Mouse (Mus musculus) kidney, embryonic 14.5 days (tissue): Measurements from ENCODE around the gene Plb1. TPM values are rescaled to one million over a fixed set of nuclear protein-coding genes. Genes with fewer than 3 reads are reported as not detected.

Experiments
- ATAC-seq: fragments of 200-750 bp; cut with Nextera tagmentation; 2 replicates; pipeline ENCODE4 v1.8.0; 2017; ENCODE audit warnings: moderate number of reproducible peaks, mild to moderate bottlenecking, moderate TSS enrichment, moderate library complexity; ENCODE audit not compliant: low FRiP score, low TSS enrichment
- H3K27ac ChIP-seq: fragments of 300-500 bp; sonication (generic); 2 replicates; pipeline ENCODE4 v1.5.1; 2014; ENCODE audit warnings: low read depth, mild to moderate bottlenecking, low read length, moderate library complexity, mixed read lengths
- H3K27me3 ChIP-seq: fragments of 300-500 bp; sonication (generic); 2 replicates; pipeline ENCODE4 v1.6.1; 2014; ENCODE audit warnings: mild to moderate bottlenecking, low read length; ENCODE audit not compliant: control insufficient read depth, insufficient read depth
- H3K36me3 ChIP-seq: fragments of 300-500 bp; sonication (generic); 2 replicates; pipeline ENCODE4 v1.6.1; 2014; ENCODE audit warnings: low read length, mixed read lengths; ENCODE audit not compliant: control insufficient read depth, insufficient read depth
- H3K4me1 ChIP-seq: fragments of 300-500 bp; sonication (generic); 2 replicates; pipeline ENCODE4 v1.6.1; 2014; ENCODE audit warnings: low read length, mixed read lengths; ENCODE audit not compliant: control insufficient read depth, insufficient read depth
- H3K4me2 ChIP-seq: fragments of 300-500 bp; sonication (generic); replicated peaks from 2 replicates; pipeline ENCODE4 v1.6.1; 2014; ENCODE audit warnings: low read depth, mild to moderate bottlenecking, low read length
- H3K4me3 ChIP-seq: fragments of 300-500 bp; sonication (generic); 2 replicates; pipeline ENCODE4 v1.5.1; 2014; ENCODE audit warnings: mild to moderate bottlenecking, low read length
- H3K9ac ChIP-seq: fragments of 300-500 bp; sonication (generic); 2 replicates; pipeline ENCODE4 v1.6.1; 2014; ENCODE audit warnings: low read depth, mild to moderate bottlenecking, low read length, moderate library complexity
- H3K9me3 ChIP-seq: fragments of 300-500 bp; sonication (generic); 2 replicates; pipeline ENCODE4 v1.6.1; 2016; ENCODE audit warnings: low read length; ENCODE audit not compliant: control insufficient read depth
- WGBS: fragments of 180-500 bp; shearing (Covaris S2); extraction: QIAGEN DNeasy Blood & Tissue Kit; methylation state at CpG from one replicate; pipeline ENCODE4 v1.1.7; 2014; 5-methylcytosine and 5-hydroxymethylcytosine counted together
- polyA plus RNA-seq: library from polyadenylated mRNA; unstranded; fragments of >200 nt; fragmentation: Nextera tagmentation; extraction: Ambion mirVana; gene quantifications from 2 replicates; pipeline ENCODE4 v1.2.1, GENCODE M21; 2014

The Plb1 gene
- polyA plus RNA-seq, 1 experiment from 2014 or later, result not detected

GRCm38 (mm10) chr5:32405199-32405855 lies 172.8 kb downstream of the Plb1 start:
- no peak overlapping the region for H3K9ac ChIP-seq
- H3K4me3 ChIP-seq, result no peak overlapping the region
- no peak for ATAC-seq
- H3K9me3 ChIP-seq, result no peaks in the 10 kb centered on the region
- 74% methylated on average over 4 of the region's 4 CpGs for WGBS
- 0 out of 2 replicates have a peak, but pooled peaks cover 6% of the 10 kb centered on the region for H3K4me1 ChIP-seq
- no peaks in the 10 kb centered on the region for H3K27me3 ChIP-seq
- no peak overlapping the region for H3K4me2 ChIP-seq
- no peaks in the 10 kb centered on the region for H3K36me3 ChIP-seq
- H3K27ac ChIP-seq, result no peak overlapping the region

GRCm38 (mm10) chr5:32408771-32409170 lies 176.3 kb downstream of the Plb1 start:
- H3K4me2 ChIP-seq, result no peak overlapping the region
- no peaks in the 10 kb centered on the region for H3K9me3 ChIP-seq
- ATAC-seq, result no peak
- no peak overlapping the region for H3K27ac ChIP-seq
- H3K4me3 ChIP-seq, result no peak overlapping the region
- peaks cover 15% of the 10 kb centered on the region for H3K4me1 ChIP-seq
- no peaks in the 10 kb centered on the region for H3K27me3 ChIP-seq
- H3K9ac ChIP-seq, result no peak overlapping the region
- 81% methylated on average over 1 of the region's 1 CpGs for WGBS
- H3K36me3 ChIP-seq, result no peaks in the 10 kb centered on the region

- 80% methylated on average over 2 of the region's 2 CpGs for WGBS
- Histone ChIP-seq H3K36me3 (no peaks in the 10 kb centered on the region), H3K27ac (no peak overlapping the region), H3K4me3 (no peak overlapping the region), H3K9ac (no peak overlapping the region), H3K27me3 (no peaks in the 10 kb centered on the region), H3K4me2 (no peak overlapping the region), H3K9me3 (no peaks in the 10 kb centered on the region), H3K4me1 (peaks cover 13% of the 10 kb centered on the region)
- ATAC-seq, result no peak
Measured at GRCm38 (mm10) chr5:32409747-32410146, 177.2 kb downstream of the Plb1 start.

GRCm38 (mm10) chr5:32410954-32411688 lies 178.6 kb downstream of the Plb1 start:
- no peaks in the 10 kb centered on the region for H3K9me3 ChIP-seq
- ATAC-seq, result no peak
- no peak overlapping the region for H3K9ac ChIP-seq
- H3K27me3 ChIP-seq, result no peaks in the 10 kb centered on the region
- peaks cover 13% of the 10 kb centered on the region for H3K4me1 ChIP-seq
- 83% methylated on average over 3 of the region's 3 CpGs for WGBS
- no peak overlapping the region for H3K27ac ChIP-seq
- H3K4me3 ChIP-seq, result no peak overlapping the region
- H3K36me3 ChIP-seq, result no peaks in the 10 kb centered on the region
- H3K4me2 ChIP-seq, result no peak overlapping the region

GRCm38 (mm10) chr5:32412186-32412950 lies 179.9 kb downstream of the Plb1 start:
- Histone ChIP-seq H3K4me3 (no peak overlapping the region), H3K27me3 (no peaks in the 10 kb centered on the region), H3K4me2 (no peak overlapping the region), H3K9me3 (no peaks in the 10 kb centered on the region), H3K9ac (no peak overlapping the region), H3K4me1 (peaks cover 19% of the 10 kb centered on the region), H3K27ac (peak overlapping the region; percentile 85), H3K36me3 (no peaks in the 10 kb centered on the region)
- ATAC-seq, result peak; percentile 74
- 0% methylated on average over 1 of the region's 1 CpGs for WGBS

GRCm38 (mm10) chr5:32413083-32413482 lies 180.6 kb downstream of the Plb1 start:
- Histone ChIP-seq H3K27me3 (no peaks in the 10 kb centered on the region), H3K4me1 (peaks cover 19% of the 10 kb centered on the region), H3K9ac (no peak overlapping the region), H3K27ac (peak overlapping the region; percentile 85), H3K4me2 (no peak overlapping the region), H3K9me3 (no peaks in the 10 kb centered on the region), H3K36me3 (no peaks in the 10 kb centered on the region), H3K4me3 (no peak overlapping the region)
- ATAC-seq, result no peak
- WGBS, result 46% methylated on average over 2 of the region's 2 CpGs

- peak overlapping the region; percentile 85 for H3K27ac ChIP-seq
- H3K9ac ChIP-seq, result no peak overlapping the region
- ATAC-seq, result no peak
- no peaks in the 10 kb centered on the region for H3K9me3 ChIP-seq
- peaks cover 19% of the 10 kb centered on the region for H3K4me1 ChIP-seq
- WGBS, result 51% methylated on average over 2 of the region's 2 CpGs
- no peaks in the 10 kb centered on the region for H3K36me3 ChIP-seq
- H3K4me3 ChIP-seq, result no peak overlapping the region
- H3K27me3 ChIP-seq, result no peaks in the 10 kb centered on the region
- no peak overlapping the region for H3K4me2 ChIP-seq
Measured at GRCm38 (mm10) chr5:32413569-32413968, 181.1 kb downstream of the Plb1 start.

- no peak overlapping the region for H3K4me3 ChIP-seq
- no peak overlapping the region for H3K27ac ChIP-seq
- no peak overlapping the region for H3K4me2 ChIP-seq
- H3K4me1 ChIP-seq, result peaks cover 19% of the 10 kb centered on the region
- no peak for ATAC-seq
- WGBS, result 63% methylated on average over 5 of the region's 5 CpGs
- no peak overlapping the region for H3K9ac ChIP-seq
- no peaks in the 10 kb centered on the region for H3K36me3 ChIP-seq
- H3K27me3 ChIP-seq, result no peaks in the 10 kb centered on the region
- no peaks in the 10 kb centered on the region for H3K9me3 ChIP-seq
Measured at GRCm38 (mm10) chr5:32414461-32414985, 182.0 kb downstream of the Plb1 start.
